Mouse (Mus musculus): ENCODE measurements at regions not wholly inside any gene's neighbourhood (a gene's known extent, or its start where the extent isn't known, plus 50 kb on each side); places are given as distances from the start of the nearest gene placed in this dataset.

DNA sequence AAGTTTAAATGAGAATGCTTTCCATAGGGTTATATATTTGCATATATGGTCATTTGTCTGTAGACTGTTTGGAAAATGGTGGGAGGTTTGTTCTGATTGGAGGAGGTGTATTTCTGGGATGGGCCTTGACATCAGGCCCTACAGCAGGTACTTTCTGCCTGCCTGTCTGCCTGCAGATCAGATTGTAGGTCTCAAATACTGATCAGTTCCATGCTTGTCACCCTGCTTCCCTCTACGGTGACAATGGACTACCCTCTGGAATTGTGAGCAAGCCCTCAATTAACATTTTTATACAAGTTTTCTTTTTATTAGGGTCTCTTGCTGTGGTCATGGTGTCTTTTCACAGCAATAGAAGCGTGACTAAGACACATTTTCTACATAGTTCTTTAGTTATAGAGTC lies 166.9 kb downstream of the Pcdh18 start:
- no peak for TF ChIP-seq CTCF (IDR thresholded peaks at IDR 0.05; ENCODE audit: low read depth)
- TF ChIP-seq EP300 (IDR thresholded peaks at IDR 0.05; ENCODE audit: low read depth), result no peak
